Mouse (Mus musculus) layer of hippocampus, adult 2 months (tissue): ENCODE results near the gene Tsnax. TPM values are rescaled to one million over a fixed set of nuclear protein-coding genes. Genes with fewer than 3 reads are reported as not detected.

Source experiments
- DNase-seq, 2 experiments: peaks; one replicate each; pipeline ENCODE4 v3.0.0; 2022; ENCODE audit warnings: low spot score in 2 of 2
- H3K27ac ChIP-seq: fragments of 200-600 bp; 2 replicates; pipeline ENCODE4 v1.8.1; 2022
- H3K4me3 ChIP-seq: fragments of 200-600 bp; 2 replicates; pipeline ENCODE4 v1.8.1; 2022; ENCODE audit warnings: mild to moderate bottlenecking
- CTCF ChIP-seq: fragments of 200-600 bp; conservative IDR thresholded peaks from 2 replicates; pipeline ENCODE4 v1.8.1; 2022; ENCODE audit warnings: antibody characterized with exemption, mild to moderate bottlenecking, moderate library complexity
- microRNA-seq, 2 experiments: library from miRNA; unstranded; fragments of <30 nt; microRNA quantifications; one replicate each; pipeline ENCODE4 v1.2.0; 2021
- total RNA-seq, 2 experiments: library from RNA; stranded (reverse); gene quantifications; 2 replicates each; pipeline ENCODE4 v1.2.3; 2021

Tsnax gene
- total RNA-seq, 2 experiments from 2014 or later: 150 to 154 TPM

DNA sequence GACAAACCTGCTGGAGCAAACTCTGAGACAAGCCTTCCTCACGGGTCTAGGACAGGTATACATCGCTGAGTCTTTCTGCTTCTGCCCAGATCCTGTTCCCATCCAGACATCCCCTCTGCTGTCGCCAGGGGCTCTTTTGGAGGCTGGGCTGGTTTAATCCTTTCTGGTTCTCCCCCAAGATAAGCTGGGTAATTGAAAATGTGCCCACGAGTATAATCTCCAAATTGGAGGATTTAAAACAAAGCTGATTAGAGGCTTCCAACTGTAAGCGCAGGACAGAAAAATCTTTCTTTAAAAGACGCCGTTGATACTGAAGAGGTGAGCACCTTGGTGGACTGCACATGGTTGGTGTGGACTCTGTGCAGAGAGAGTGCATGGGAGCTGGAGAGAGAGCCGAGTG, 64.5 kb downstream of the Tsnax start:
- TF ChIP-seq CTCF: no peak

DNA sequence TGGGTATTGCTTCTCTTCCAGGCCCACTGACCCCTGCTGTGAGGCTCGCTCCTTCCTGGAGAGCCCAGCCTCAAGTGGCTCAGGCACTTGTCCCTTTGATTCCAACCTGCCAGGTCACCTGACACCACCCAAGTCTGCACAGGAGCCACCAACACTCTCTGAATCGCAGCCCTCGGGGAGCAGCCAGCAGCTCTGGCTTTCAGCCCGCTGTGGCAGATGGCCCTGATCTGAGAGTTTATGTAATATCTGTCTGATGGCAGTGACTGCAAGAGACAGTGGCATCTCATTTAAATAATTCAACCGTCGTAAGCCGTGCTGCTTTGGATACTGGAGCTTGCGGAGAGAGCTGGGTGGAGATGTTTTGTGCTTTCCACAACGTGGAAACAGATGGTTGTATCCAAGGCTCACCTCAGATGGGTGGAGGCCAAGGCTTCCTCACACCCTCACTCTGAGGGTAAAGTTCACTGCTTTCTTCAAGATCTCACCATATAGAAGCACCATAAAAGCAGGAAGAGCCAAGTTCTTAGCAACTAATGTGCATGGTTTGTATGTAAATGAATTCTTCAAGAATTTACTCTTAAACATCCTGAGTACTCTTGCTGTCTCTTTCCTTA, 66.1 kb downstream of the Tsnax start:
- peak; percentile 90 to 93 for DNase-seq
- TF ChIP-seq CTCF: no peak
- Histone ChIP-seq H3K4me3 (no peak overlapping the region), H3K27ac (peak overlapping the region; percentile 85)

More for the DNA sequence above, 64.5 kb downstream of the Tsnax start:
- Histone ChIP-seq H3K4me3 (no peak overlapping the region), H3K27ac (peak overlapping the region; percentile 58; the same call in 1 of the 2 replicates)
- no peak for DNase-seq

DNA sequence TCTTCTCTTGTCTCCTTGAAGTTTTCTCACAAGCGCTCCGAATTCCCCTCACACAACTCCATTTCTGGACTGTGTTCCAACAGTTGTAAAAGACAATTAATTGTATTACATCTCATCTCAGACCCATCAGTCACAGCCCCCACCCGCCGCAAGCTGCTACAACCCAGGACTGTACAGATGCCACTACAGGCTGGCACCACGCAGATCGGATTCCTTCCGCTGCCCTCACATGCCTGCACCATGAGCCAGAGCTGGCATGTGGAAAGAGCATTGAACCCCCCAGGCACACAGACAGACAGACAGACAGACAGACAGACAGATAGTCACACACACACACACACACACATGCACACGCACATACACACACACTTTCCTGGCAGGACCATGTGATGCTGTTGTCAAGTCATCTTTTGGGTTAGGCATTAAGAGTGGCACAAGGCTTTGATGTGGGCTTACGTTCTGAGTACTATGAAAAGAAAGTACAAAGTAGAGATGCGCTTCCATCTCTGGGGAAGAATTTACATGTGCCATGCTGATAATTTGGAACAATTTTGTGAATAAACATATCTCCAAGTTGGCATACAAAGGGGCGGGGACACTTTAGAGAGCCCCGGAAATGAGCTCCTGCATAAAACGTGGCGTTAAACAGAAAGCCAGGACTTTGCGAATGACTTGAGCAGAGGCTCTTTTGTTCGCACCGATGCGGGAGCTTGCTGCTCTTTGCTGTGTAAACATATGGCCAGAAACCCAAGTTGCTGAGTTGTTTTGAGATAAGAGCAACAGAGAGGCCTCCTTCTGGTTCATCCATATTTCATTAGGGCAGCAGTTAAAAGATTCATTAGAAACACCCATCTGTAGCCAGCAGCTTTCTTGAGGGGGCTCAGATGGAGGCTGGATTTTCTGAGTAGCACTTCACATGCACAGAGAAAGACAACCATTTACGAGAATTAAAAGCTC, 67.9 kb downstream of the Tsnax start:
- H3K4me3 ChIP-seq: no peak overlapping the region
- H3K27ac ChIP-seq: peak overlapping the region; percentile 85
- peak; percentile 61 to 65 for DNase-seq
- TF ChIP-seq CTCF: no peak

DNA sequence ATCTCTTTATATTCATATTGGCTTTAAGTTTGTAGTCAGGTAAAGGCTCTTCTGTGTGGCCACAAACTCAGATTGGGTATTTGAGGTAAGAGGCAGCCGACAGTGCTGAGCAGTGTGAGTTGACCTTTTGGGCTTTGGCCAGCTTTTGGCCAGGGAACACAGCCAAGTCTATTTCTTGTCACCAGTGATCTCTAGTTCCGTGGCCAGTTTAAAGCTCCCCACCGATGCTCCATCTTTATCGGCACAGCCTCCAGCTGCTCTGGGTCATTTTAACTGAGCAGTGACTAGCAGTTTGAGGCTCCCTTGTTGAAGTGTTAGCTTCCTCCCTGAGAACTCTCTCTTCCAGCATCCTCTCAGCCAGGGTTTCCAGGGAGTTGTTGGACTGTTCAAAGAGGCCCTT, 70.9 kb downstream of the Tsnax start:
- no peak for TF ChIP-seq CTCF
- peak overlapping the region; percentile 71; the same call in 1 of the 2 replicates for H3K27ac ChIP-seq
- no peak for DNase-seq
- H3K4me3 ChIP-seq: no peak overlapping the region

Small RNA genes lying within 50 kb of the gene (microRNA-seq; reads per million reads assigned to microRNA genes)
- gene Gm22197: 0 reads per million in 2 experiments

Other genes with a start within 250 kb of the Tsnax start
- 1 to 10 TPM; 2.9 to 3.1 TPM for gene Trim67, start 219.9 kb upstream of the Tsnax start, total RNA-seq
- 10 to 100 TPM; 64.3 to 68.0 TPM for gene Gnpat, start 150.0 kb upstream of the Tsnax start, total RNA-seq
- gene 2810004N23Rik, start 149.9 kb upstream of the Tsnax start, total RNA-seq: 10 to 100 TPM; 21.8 to 24.8 TPM
- 10 to 100 TPM; 35.6 TPM for gene Exoc8, start 115.3 kb upstream of the Tsnax start, total RNA-seq
- 10 to 100 TPM; 16.8 to 17.6 TPM for gene Sprtn, start 115.1 kb upstream of the Tsnax start, total RNA-seq
- 10 to 100 TPM; 60.3 to 65.9 TPM for gene Egln1, start 63.7 kb upstream of the Tsnax start, total RNA-seq
- gene Disc1, start 41.2 kb downstream of the Tsnax start, total RNA-seq: 1 to 10 TPM; 5.6 to 6.1 TPM